Mouse (Mus musculus): ENCODE results near the gene Syce3.

Syce3 gene

DNA sequence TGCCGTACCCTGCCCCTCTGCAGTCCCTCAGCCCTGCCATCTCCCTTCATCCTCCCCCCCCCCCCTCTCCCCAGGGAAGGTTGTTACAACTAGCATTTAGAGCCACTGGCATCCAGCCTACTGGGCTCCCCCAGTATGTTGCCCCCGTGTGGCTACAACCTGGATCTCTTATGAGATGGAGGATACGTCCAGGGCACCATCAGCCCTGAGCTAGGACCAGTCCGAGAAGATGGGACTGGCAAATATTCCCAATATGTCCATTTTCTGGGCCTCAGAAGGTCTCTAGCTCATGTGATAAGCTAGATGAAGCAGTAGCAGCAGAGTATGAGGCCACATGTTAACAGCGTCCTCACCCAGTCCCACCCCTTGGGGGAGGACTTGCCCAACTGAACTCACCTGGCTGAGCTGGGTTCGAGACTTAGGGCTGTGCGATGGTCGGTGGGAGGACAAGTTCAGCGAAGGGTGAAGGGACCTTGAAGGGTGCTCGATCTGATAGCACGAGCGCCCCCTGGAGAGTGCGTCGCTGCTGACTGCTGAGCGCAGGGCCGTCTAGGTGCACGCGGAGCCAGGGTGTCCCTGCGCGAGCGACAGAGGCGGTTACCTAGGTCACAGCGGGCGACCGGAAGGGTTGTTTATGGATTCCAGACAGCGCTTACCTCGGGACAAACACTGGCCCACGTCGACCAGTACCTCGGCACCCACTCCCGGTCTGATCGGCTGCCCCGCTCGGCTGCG is 37.1 kb downstream of the Syce3 start:
- in situ Hi-C loops (cut with MboI, MseI) = loop anchor here (5.0 kb wide), 1 partner anchor 54 kb away; the partner anchor contains the start of genes C730034F03Rik, Chkb, Cpt1b and Gm44502

DNA sequence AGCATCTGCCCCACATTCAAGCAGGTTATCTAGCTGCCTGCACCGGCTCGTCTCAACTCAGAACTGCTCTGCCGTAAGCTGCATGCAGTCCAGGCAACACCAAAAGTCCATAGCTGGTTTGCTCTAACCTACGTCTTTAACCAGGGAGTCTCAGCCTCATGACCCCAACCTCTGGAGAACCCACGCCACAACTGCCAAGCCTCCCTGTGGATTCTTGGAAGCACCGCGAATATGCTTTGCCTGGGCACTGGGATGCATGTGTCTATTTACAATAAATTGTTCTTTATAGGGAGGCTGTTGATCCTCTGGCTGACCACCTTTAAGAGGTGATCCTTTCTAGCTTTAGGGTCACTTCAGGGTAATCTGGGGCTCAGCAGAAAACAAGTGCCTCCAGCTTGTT is 37.8 kb downstream of the Syce3 start:
- in situ Hi-C loops (cut with MboI, MseI) = loop anchor here (5.0 kb wide), 1 partner anchor 55 kb away; the partner anchor contains the start of genes C730034F03Rik, Chkb, Cpt1b and Gm44502

DNA sequence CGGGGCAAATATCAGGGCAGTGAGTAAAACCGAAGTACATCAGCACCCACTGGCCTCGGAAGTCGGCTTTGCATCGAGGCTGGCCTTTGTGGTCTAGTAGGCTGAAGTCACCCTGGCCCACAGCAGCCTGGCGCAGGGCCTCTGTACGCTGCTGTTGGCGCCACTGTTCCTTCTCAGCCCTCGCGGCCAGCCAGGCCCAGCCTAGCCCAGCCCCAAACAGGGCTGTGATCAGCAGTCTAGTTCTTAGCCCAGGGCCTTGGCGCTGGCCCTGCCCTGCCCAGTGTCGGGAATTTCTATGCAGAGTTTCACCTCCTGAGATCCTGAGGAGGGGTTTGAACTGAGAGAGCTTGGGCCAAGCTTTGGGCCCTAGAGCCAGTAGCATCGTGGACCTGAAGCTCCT is 38.2 kb downstream of the Syce3 start:
- in situ Hi-C loops (cut with MboI, MseI) = loop anchor here (5.0 kb wide), 1 partner anchor 55 kb away; the partner anchor contains the start of genes C730034F03Rik, Chkb, Cpt1b and Gm44502

DNA sequence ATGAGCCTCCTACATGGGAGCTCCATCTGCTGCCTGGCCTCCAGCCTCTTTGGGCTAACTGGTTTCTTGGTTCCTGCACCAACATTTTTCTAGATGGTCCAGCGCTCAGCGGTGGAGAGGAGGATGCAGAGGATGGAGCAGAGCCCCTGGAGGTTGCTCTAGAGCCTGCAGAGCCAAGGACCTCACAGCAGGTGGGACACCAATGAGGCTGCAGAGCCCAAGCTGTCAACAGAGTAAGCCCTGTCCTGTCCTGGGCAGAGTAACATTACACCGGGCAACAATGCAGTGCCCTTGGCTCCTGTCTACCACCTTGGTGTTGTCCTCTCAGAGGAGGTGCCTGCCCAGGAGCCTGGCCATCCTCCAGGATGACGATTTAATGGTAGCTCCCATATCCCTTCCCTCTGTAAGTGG is 45.2 kb downstream of the Syce3 start:
- in situ Hi-C loops (cut with MboI, MseI) = no loop called here

DNA sequence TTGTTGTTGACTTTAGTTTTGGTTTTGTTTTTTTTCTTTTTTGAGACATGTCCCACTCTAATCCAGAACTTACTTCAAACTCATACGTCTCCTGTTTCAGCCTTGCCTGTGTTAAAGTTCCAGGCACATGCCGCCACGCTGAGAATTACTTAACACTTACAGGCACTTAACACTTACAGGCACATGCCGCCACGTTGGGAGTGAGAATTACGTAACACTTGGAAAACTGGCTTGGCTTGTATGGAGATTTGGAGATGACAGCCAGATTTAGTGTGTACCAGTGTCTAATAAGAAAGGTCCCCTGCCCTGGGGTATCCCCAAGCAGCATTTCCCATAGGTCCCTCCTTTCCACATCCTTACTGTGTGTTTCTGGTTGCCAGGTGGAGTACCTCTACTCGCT is 47.3 kb downstream of the Syce3 start:
- in situ Hi-C loops (cut with MboI, MseI) = no loop called here

DNA sequence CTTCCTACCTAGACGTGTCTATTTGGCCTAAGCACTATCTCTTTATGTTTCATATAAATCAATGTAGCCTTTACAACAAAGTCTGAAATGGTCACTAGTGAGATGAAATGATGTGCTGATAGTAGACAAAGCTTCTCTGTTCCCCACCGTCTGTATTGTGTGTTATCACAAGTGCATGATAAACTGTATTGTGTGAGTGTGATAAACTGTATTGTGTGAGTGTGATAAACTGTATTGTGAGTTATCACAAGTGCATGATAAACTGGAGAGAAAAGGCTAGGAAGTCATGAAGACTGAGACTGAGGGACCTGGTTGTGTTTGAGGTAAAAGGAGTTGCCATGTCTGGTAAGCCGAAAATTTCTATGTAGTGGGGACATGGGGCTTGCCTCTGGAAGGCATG is 51.5 kb downstream of the Syce3 start:
- in situ Hi-C loops (cut with MboI, MseI) = no loop called here

DNA sequence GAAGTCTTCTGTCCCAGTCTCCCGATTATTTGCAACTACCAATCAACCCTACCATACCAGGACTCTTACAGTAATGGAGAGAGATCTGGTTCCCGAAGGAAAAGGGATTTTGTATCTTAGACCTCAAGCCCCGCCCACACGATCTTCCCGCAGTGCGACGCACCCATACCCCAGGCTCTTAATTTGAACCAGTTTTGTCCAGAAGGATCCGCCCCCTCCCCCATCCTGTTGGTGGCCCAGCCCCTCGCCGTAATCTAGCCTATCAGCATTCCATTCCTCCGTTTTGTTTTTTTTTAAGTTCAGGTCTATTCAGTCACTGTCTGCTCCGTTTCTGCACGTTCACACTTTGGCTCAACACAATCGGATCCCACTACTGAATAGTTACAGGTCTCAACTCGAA is 53.9 kb downstream of the Syce3 start:
- in situ Hi-C loops (cut with MboI, MseI) = no loop called here

DNA sequence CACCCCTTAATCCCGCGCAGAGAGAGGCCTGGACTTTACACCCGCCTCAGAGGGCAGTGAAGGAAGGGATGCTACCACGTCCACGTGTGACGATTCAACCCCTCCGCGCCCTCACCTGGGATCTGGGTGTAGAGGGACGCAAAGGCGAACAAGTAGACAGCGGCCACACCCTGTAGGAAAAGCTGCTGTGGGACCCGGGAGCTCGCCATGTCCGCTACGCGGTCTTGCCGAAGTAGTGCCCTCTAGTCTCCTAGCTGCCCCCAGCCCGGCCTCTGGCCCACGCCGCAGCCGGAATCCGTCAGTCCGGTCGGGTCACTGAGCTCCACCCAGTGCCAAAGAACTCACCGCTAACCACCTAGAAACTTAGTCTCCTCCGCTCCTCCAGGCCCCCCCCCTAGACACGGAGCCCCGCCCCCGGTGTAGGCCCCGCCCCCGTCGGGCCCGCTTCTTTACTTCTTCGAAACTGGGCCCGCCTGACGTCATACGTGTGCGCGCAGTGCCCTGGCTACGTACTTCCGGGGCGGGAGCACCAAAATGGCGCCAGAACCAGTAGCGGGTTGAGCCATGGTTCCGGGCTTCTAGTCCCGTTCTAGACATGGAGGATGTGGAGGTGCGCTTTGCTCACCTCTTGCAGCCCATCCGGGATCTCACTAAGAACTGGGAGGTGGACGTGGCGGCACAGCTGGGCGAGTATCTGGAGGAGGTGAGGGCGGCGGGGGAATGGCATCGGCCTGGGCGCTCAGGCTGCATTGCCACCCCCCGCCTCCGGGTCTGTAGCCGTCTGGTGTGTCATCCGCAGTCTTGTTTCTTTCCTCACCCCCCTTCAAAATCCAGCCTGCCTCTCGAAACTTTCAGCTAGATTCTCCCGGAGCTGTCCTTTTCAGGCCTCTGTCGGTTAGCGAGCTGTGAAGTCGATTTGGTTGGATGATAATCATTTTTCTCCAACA is 54.8 kb downstream of the Syce3 start, which contains the start of the genes Lmf2 and Ncaph2:
Gene Lmf2 (minus strand): TSS at position 419 of the 947 bp plus-strand sequence.
Gene Ncaph2 (plus strand): TSS at position 479 of the 947 bp plus-strand sequence.
- in situ Hi-C loops (cut with MboI, MseI) = no loop called here

DNA sequence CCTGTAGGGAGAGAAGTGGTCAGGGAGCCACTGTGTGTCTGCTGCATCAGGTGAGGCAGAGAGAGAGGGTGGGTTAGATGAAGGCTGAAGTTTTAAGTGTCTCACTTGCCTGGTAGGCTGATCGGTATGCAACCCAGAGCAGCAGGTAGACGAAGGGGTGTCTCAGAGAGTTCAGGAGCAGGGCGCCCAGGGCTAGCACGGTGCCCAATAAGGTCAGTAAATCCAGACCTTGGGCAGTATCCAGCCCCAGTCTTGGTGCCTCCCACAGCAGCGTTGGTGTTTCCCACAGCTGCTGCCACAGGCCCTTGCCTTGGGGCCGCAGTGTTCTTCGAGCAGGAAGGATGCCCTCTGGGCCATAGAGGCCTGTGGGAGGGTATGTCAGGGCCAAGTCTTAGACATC is 55.8 kb downstream of the Syce3 start:
- in situ Hi-C loops (cut with MboI, MseI) = no loop called here

DNA sequence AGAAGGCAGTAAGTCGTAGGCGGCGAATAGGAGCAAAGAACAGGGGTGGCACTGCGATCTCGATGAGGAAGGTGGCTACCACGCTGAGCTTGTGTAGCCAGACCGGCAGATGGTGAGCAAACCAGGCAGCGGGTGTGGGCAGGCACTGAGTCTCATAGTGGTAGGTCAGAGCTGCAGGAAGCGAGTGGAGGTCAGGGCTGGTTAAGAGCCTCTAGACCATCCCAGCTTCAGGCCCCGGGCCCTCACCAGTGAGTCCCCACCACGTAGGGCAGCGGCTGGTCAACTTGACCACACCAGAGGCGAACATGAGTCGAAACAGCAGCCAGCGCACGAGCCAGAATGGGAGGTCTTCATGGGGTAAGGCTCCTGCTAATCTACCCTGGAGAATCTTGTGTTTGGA is 56.5 kb downstream of the Syce3 start:
- in situ Hi-C loops (cut with MboI, MseI) = no loop called here

DNA sequence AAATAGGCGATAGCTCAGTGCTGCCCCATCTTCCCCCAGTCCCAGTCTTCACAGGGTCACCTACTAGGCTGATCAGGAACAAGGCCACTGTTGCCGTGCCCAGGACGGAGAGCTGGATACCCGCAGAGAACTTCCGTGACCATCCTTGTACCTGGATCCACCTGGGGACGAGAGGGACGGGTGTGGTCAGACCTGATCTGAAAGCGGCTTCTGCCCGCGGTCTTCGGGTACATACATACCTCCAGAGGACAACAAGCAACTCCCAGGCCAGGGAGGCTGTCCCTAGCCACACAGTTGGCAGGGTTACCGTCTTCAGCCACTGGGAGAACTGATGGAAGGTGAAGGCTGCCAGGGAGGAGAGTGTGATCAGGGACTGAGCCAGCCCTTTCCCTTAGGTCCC is 57.5 kb downstream of the Syce3 start:
- in situ Hi-C loops (cut with MboI, MseI) = no loop called here

DNA sequence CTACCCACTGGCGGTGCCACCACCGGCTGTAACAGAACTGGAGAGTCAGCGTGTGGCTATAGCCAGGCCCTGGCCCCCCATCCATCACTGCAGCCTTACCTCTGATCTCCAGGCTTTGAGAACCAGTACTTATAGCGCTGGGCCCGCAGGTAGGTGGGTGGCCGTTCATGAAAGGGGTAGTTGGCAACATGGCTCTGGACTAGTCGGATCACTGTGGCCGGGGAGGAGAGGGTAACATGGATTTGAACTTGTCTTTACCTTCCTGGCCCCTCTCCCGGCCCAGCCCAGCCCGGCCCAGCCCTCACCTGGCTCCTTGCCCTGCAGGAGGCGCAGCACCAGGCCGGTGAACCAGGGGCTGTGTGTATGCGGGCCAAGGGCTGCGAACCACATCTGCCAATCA is 58.2 kb downstream of the Syce3 start:
- in situ Hi-C loops (cut with MboI, MseI) = no loop called here

DNA sequence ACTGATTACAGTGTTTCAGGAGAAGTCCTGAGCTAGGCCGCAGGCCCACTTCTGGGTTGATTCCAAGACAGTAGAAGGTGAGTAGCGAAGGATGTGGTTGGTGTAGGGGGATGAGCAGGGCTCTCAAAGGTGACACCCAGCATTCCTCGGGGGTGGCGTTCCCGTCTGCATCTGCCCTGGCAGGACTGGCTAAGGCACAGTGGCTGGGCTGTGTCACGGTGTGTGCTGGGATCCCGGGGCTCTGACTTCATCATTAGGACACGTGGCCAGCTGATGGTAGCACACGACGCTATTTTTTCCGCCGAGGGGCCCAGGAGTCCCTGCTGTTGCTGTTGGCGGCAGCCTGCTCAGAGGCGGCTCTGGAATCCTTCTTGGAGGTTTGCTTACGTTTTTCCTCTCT is 59.0 kb downstream of the Syce3 start:
- in situ Hi-C loops (cut with MboI, MseI) = no loop called here

DNA sequence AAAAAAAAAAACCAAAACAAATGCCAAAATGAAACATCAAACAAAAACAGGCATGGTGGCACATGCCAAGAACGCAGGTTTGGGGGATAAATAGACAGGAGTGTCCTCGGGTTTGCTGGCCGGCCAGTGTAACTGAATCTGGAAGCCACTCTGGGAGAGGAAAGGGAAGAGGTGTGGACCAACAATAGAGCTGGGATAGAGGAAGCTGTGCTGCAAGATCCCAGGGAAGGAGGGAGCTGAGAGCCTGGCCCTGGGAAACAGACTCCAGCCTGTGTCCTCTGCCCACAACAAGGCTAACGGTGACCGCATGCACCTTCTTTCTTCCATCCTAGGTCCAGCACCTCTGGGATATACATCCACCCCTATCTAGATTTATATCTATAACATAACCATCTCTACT is 59.9 kb downstream of the Syce3 start:
- in situ Hi-C loops (cut with MboI, MseI) = no loop called here

DNA sequence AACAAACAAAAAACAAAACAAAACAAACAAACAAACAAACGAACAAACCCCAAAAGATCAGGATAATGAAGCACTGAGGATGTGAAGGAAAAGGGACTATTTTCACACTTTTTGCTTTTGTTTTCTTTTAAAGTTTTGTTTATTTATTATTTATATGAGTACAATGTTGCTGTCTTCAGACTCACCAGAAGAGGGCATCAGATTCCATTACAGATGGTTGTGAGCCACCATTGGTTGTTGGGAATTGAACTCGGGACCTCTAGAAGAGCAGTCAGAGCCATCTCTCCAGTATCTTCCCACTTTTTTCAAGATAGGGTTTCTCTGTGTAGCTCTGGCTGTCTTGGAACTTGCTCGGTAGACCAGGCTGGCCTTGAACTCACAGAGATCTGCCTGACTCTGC is 67.0 kb downstream of the Syce3 start:
- in situ Hi-C loops (cut with MboI, MseI) = no loop called here

DNA sequence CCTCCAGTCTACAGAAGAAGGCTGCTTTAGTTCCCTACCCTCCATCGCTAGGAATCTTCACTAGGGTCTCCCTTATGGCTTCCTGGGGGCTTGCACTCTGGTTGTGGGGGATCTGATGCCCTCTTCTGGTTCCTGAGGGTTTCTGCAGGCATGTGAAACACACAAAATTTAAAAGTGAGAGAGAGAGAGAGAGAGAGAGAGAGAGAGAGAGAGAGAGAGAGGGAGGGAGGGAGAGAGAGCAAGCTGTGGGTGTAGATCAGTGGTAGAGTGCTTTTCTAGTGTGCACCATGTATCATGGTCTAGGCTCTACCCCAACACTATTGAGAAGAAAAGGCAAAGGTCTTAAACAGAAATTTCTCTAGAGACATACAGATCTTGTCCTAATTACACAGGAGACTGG is 68.6 kb downstream of the Syce3 start:
- in situ Hi-C loops (cut with MboI, MseI) = no loop called here
